Mouse (Mus musculus) gastrocnemius, postnatal 36 days (tissue): Measurements from ENCODE around the gene Lig1. TPM values are rescaled to one million over a fixed set of nuclear protein-coding genes. Genes with fewer than 3 reads are reported as not detected.
"Not testable (repeated sequence)": the region's sequence is repeated elsewhere in the genome, so short reads cannot be mapped to it uniquely, and the experiment has no call there.

Experiments
- DNase-seq, 2 experiments: peaks; one replicate each; pipeline ENCODE4 v3.0.0; 2022
- intact Hi-C: fragments of 180-260 bp; cut with DNase I; formaldehyde crosslinking; loops from one replicate; pipeline ENCODE4 v1.15.1; 2025
- long read RNA-seq, 2 experiments: library from polyadenylated mRNA; stranded (forward); transcript quantifications; one replicate each; pipeline ENCODE4 v2.0.0; 2021
- total RNA-seq, 2 experiments: library from RNA; stranded (reverse); gene quantifications; 2 replicates each; pipeline ENCODE4 v1.2.3; 2021

Gene Lig1
- total RNA-seq, result 1 to 10 TPM; 1.6 to 1.7 TPM
- long read RNA-seq, experiment 1, partial matches to known transcripts, result 0 of 21 reads
- long read RNA-seq, experiment 1, other reads (novel, unspliced or antisense), result 20 of 21 reads
- long read RNA-seq, experiment 2, partial matches to known transcripts, result 0 of 14 reads
- long read RNA-seq, experiment 2, other reads (novel, unspliced or antisense), result 14 of 14 reads

DNA sequence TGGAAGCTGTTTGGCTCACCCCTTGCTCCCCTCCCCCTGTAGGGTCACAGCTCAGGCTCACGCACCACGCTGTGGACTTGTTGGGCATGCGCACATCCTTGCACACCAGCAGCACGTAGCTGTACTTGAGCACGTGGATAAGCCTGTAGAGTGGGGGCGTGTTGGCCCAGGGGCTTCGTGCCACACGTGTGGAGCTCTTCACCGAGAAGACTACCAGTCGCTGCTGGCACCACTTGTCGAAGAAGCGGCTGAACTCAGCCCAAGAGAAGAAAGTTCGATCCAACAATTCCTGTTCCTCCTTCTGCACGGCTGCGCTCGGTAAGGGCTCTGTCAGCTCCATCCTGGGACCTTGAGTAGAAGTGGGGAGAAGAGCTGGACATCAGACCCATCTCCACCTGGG lies at the start of gene Lig1:
Gene Lig1 (plus strand): TSS at position 203 of the 400 bp plus-strand sequence.
- DNase-seq, result no peak
- intact Hi-C loops, result no loop called here

GRCm38 (mm10) chr7:13260746-13261700 lies 16.1 kb upstream of the Lig1 start:
- no peak for DNase-seq
- intact Hi-C loops, result no loop called here

GRCm38 (mm10) chr7:13263851-13264250 lies 13.2 kb upstream of the Lig1 start:
- intact Hi-C loops, result no loop called here
- DNase-seq, result no peak

- intact Hi-C loops, result no loop called here
- no peak for DNase-seq
Measured at GRCm38 (mm10) chr7:13264396-13264795, 12.7 kb upstream of the Lig1 start.

- DNase-seq, result no peak
- intact Hi-C loops, result no loop called here
Measured at GRCm38 (mm10) chr7:13268749-13269260, 8.3 kb upstream of the Lig1 start.

GRCm38 (mm10) chr7:13269394-13269793 lies 7.7 kb upstream of the Lig1 start:
- no peak for DNase-seq
- intact Hi-C loops, result no loop called here

DNA sequence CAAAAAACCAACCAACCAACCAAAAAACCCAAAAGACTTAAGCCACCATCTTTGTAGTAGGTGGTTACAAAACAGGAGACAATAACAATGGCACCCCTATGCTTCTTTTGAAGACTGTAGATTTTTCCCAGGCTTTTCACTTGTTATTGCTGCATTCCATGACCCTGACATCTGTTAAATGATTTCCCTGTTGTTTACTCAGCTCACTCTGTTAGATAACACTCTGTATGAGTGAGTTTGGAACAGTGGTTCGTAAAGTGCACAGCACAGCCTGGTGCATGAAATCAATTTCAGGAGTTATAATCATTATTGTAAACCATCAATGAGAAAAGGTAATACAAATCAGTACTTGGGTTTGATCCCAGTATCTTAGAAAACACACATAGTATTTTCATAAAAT lies 5.4 kb upstream of the Lig1 start:
- no peak for DNase-seq
- intact Hi-C loops, result no loop called here

- intact Hi-C loops, result no loop called here
- no peak for DNase-seq
Measured at GRCm38 (mm10) chr7:13277833-13278232, 750 bp downstream of the Lig1 start.

DNA sequence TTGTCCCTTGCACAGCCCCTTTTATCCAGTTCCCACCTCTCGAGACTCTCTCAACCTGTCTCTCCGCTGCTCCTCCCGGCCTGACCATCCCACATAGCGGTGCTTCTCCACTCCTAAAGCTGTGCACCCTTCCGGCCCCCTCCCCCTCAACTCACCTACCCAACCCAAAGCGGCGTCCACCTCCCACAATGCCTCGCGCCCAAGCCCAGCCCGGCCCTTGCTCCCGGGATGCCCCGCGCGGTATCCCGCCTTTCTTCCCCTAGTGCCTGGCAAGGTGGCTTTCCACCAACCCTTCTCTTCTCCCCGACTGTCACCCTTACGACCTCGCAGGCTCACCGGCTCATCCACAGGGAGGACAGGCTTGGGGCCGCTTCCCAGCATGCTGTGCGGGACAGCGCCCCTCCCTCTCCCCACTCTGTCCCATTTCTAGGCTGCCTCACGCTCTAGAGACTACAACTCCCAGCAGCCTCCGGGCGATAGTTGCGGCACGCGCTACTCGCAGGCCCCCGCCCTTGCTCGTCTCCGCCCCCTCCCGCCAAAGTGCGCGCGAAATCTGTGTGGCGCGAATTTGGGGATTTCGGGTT lies 1.3 kb downstream of the Lig1 start, which contains the start of gene Zswim9:
Gene Zswim9 (minus strand): TSS at position 414 of the 584 bp plus-strand sequence.
- intact Hi-C loops, result no loop called here

DNA sequence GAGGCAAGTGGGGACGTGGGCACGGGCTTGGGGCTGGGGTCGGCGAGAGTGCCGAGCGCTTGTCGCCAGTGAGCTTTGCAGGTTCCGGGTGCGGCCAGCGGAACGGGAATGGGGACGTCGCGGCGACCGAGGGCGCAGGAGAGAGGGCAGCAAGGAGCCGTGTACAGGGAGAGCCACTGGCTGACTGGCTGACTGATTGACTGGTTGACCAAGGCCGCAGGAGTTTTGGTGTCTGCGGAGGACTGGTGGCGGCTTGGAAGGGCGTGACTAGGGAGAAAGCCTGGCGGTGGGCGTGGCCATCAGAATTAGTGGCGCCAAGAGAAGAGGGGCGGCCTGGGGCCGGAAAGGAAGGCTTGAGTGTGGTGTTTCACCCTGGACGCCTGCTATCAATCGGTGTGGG lies 1.9 kb downstream of the Lig1 start:
- intact Hi-C loops, DNase-seq: not testable (repeated sequence)

More for the DNA sequence above, 1.3 kb downstream of the Lig1 start, which contains the start of gene Zswim9:
- DNase-seq, result peak; percentile 87 to 88

DNA sequence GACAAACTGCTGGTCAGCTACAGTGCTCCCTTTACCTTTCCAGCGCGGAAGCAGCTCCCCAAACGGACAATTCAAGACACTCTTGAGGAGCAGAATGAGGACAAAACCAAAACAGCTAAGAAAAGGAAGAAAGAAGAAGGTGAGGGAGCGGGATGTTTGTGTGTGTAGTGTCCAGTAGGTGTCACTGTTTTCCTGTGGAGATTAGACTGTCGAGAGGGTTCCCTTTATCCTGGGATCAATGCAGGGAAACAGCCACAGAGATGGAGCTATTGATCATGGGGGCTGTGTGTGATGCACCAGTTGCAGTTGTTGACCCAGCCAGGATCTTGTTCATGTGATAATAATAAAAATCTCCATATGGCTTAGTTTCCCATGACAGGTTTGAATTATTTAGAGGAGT lies 11.5 kb downstream of the Lig1 start:
- intact Hi-C loops, result loop anchor here (5.0 kb wide), 1 partner anchor 224 kb away; no protein-coding TSS in a partner anchor
- no peak for DNase-seq

- intact Hi-C loops, result no loop called here
- no peak for DNase-seq
Measured at GRCm38 (mm10) chr7:13290041-13290675, 13.1 kb downstream of the Lig1 start.

GRCm38 (mm10) chr7:13291370-13291769 lies 14.3 kb downstream of the Lig1 start:
- intact Hi-C loops, result no loop called here
- DNase-seq, result no peak

DNA sequence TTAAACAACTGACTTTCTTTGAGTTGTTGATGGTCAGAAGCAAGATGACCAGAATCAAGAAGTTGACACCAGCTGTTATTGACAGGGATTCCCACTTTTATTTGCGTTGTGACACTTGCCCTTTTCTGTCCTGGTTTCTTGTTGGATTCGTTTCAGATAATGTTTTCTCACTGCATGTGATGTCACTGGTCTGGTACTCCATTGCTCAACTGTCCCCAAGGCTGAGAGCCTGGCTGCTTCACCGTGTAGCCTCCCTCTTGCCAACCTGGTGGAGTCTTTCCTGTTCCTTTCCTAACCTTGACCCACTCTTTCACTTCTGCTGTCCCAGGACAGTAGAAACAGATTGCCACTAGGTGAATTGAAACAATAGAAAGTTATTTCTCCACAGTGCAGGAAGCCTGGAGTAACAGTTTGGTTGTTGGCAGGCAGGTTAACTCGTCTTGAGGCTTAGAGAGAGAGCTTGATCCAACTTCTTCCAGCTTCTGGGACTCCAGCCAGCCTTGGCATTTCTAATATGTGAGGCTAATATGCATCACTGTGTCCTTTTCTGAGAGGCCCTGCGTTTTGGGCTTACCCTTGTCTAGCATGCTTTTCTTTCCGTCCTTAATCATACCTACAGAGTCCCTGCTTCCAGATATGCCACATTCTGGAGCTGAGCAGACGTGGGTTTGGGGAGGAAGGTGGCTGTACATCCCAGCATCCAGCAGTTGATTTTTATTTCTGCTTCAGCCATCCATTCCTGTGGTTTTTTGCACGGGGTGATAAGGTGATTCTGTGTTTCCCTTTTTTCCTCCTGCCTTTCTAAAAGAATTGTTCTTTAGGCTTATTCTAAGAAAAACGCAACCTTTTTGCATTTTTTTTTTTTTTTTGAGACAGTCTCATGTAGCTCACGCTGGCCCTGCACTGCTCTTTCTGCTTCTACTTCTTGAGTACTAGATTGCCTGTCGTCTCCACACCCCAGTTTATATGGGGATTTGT lies 17.1 kb downstream of the Lig1 start:
- intact Hi-C loops, result no loop called here
- no peak for DNase-seq

GRCm38 (mm10) chr7:13295256-13295655 lies 18.2 kb downstream of the Lig1 start:
- no peak for DNase-seq
- intact Hi-C loops, result no loop called here

GRCm38 (mm10) chr7:13297636-13298035 lies 20.6 kb downstream of the Lig1 start:
- DNase-seq, result no peak

DNA sequence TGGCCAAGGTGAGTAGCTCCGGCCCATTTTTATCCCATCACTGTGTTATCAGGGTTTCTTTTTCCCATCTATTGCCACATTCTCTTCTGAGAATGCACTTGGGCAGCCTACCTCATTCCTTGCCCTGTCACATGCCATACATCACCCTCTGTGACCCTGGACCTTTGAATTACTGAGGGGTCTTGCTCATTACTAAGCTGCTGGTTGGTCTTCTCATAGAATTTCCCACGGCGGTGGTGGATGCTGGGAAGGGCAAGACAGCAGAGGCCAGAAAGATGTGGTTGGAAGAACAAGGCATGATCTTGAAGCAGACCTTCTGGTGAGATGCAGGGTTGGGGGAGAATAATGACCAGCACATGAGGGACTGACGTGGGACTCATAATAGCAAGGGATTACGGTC lies 21.7 kb downstream of the Lig1 start:
- DNase-seq, result no peak
- intact Hi-C loops, result no loop called here

More at GRCm38 (mm10) chr7:13297636-13298035, 20.6 kb downstream of the Lig1 start:
- intact Hi-C loops, result no loop called here

- intact Hi-C loops, result no loop called here
- DNase-seq, result no peak
Measured at GRCm38 (mm10) chr7:13301643-13302042, 24.6 kb downstream of the Lig1 start.

DNA sequence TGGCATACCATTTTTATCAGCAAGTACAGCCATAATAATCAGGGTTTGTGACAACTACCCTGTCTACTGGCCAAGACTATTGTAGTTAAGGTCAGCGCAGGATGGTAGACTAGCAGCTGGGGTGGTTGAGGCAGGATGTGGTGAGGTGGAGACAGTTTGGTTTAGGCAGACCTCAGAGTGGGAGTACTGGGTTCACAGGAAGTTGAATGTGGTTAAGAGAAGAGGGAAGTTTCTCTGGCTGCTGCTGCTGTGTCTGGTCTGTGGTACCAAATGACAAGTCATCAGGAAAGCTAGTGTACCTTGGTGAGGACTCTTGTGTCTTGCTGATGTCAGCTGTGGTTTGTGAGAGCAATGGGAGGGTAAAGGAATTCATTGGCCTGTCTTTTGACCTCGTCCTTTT lies 25.7 kb downstream of the Lig1 start:
- intact Hi-C loops, result no loop called here
- no peak for DNase-seq
